Mouse (Mus musculus): ENCODE results near the gene Gpr137. TPM values are rescaled to one million over a fixed set of nuclear protein-coding genes. Genes with fewer than 3 reads are reported as not detected.

Gpr137 gene
- polyA plus RNA-seq, 1 experiment from 2014 or later = 20.8 TPM

DNA sequence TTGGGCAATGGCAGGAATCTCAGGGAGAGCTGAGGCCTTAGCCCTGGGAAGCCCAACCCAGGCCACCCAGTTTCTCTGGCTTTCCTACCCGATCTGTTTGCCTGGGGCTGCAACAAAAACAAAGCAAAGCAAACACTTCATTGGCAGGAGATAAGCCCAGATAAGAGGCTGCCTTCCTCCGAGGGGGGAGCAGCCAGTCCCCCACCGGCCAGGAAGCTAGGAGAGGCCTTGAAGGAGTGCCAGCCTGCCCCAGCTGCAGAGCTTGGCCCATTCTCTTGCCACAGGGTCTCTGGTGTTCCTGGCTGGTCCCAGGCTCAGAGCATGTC is 10.4 kb upstream of the Gpr137 start:
- ATAC-seq (ENCODE audit: insufficient number of reproducible peaks, insufficient read depth, low FRiP score, low read depth) = no peak
- H3K27ac ChIP-seq (replicated peaks in 1 of 2; ENCODE audit: control insufficient read depth in 1 of 2, insufficient read depth in 1 of 2, low read depth in 2 of 2, low read length in 2 of 2) = peak overlapping the region; percentile 97 to 98
- peak overlapping the region; percentile 64 to 66; a peak in 2 of 4 replicates for H3K4me3 ChIP-seq (ENCODE audit: control insufficient read depth in 1 of 2, insufficient read depth in 1 of 2, low read depth in 1 of 2, low read length in 2 of 2)
- H3K4me1 ChIP-seq (ENCODE audit: control insufficient read depth in 2 of 2, insufficient read depth in 2 of 2, low read length in 2 of 2) = peaks cover 28 to 50% of the 10 kb centered on the region in 2 experiments
- H3K9ac ChIP-seq (ENCODE audit: low read length) = peak overlapping the region; percentile 88
- H3K27me3 ChIP-seq (ENCODE audit: control insufficient read depth, insufficient read depth, low read length) = no peaks in the 10 kb centered on the region
- peaks cover 32% of the 10 kb centered on the region for H3K36me3 ChIP-seq (ENCODE audit: control insufficient read depth, insufficient read depth, low read length)
- 5% methylated on average over 3 of the region's 3 CpGs for WGBS
- H3K9me3 ChIP-seq (ENCODE audit: control insufficient read depth, low read length) = no peaks in the 10 kb centered on the region
- H3K4me2 ChIP-seq (ENCODE audit: low read length) = peak overlapping the region; percentile 88

DNA sequence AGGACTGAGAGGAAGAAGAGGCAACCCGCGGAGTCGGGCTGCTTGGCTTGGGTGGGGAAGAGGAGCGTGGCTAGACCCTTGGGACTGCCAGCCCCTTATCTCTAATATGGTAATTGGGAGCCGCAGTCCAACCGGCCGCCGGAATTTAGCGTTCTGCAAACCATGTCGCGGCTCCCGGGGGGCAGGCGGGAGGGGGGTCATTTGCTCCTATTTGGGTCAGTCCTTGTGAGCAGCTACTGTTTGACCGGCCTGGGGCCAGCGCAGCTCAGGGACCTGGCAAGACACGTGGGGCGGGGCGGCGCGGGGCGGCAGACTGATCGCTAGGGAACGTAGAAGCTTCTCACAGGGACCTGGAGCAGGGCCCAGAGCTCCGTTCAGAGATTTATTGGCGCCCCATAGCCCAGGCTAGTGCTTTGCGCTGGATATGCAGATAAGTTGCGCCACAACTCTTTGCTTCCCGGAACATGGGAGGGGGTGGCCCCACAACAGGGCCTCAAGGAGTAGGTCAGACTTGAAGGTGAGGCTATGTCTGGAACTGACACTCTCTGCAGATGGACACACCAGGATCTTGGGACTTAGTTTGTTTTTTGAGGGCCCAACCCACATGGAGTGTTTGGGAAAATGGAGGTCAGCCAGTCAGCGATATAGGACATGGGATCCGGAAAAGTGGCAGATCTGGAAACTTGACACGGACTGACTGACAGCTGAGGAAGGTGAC is 9.9 kb upstream of the Gpr137 start:
- H3K36me3 ChIP-seq (ENCODE audit: control insufficient read depth, insufficient read depth, low read length) = peaks cover 28% of the 10 kb centered on the region
- H3K4me2 ChIP-seq (ENCODE audit: low read length) = peak overlapping the region; percentile 88
- peak; percentile 51 for ATAC-seq (ENCODE audit: insufficient number of reproducible peaks, insufficient read depth, low FRiP score, low read depth)
- H3K9me3 ChIP-seq (ENCODE audit: control insufficient read depth, low read length) = no peaks in the 10 kb centered on the region
- 1% methylated on average over 31 of the region's 31 CpGs for WGBS
- no peaks in the 10 kb centered on the region for H3K27me3 ChIP-seq (ENCODE audit: control insufficient read depth, insufficient read depth, low read length)
- H3K27ac ChIP-seq (replicated peaks in 1 of 2; ENCODE audit: control insufficient read depth in 1 of 2, insufficient read depth in 1 of 2, low read depth in 2 of 2, low read length in 2 of 2) = peak overlapping the region; percentile 97 to 98
- H3K4me3 ChIP-seq (ENCODE audit: control insufficient read depth in 1 of 2, insufficient read depth in 1 of 2, low read depth in 1 of 2, low read length in 2 of 2) = peak overlapping the region; percentile 64 to 66
- H3K9ac ChIP-seq (ENCODE audit: low read length) = peak overlapping the region; percentile 88
- peaks cover 28 to 50% of the 10 kb centered on the region in 2 experiments for H3K4me1 ChIP-seq (ENCODE audit: control insufficient read depth in 2 of 2, insufficient read depth in 2 of 2, low read length in 2 of 2)

DNA sequence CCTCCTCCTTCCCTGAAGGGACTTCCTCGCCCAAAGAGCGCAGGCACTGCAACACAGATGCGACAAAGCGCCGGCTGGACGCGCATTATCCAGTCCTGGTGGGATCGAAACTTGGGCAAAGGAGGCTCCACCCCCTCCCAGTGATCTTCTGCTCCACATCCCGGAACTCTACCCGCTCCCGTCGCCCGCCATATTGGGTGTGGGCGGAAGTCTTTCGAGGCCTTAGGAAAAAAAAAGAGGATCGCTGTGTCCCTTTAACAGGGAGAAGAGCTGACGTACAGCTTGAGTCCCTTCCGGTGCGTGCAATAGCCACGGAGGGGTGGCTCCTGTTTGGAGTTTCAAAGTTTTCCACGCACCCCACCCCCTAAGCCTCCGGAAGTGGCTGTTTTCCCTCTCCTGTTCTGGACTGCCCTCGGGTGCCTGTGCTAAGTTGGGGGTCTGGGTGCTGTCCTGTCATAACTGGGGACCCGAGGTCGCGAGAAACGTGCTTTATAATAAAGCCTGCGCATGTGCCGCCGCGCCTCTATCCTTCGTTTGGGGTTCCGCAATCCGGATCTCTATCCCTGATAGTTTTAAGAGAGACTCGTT is 9.2 kb upstream of the Gpr137 start:
- H3K36me3 ChIP-seq (ENCODE audit: control insufficient read depth, insufficient read depth, low read length) = peaks cover 21% of the 10 kb centered on the region
- peak; percentile 57 for ATAC-seq (ENCODE audit: insufficient number of reproducible peaks, insufficient read depth, low FRiP score, low read depth)
- WGBS = under 1% methylated on average over 35 of the region's 35 CpGs
- H3K4me2 ChIP-seq (ENCODE audit: low read length) = peak overlapping the region; percentile 88
- H3K27ac ChIP-seq (replicated peaks in 1 of 2; ENCODE audit: control insufficient read depth in 1 of 2, insufficient read depth in 1 of 2, low read depth in 2 of 2, low read length in 2 of 2) = peak overlapping the region; percentile 97 to 98
- no peaks in the 10 kb centered on the region for H3K9me3 ChIP-seq (ENCODE audit: control insufficient read depth, low read length)
- peaks cover 28 to 50% of the 10 kb centered on the region in 2 experiments for H3K4me1 ChIP-seq (ENCODE audit: control insufficient read depth in 2 of 2, insufficient read depth in 2 of 2, low read length in 2 of 2)
- H3K27me3 ChIP-seq (ENCODE audit: control insufficient read depth, insufficient read depth, low read length) = no peaks in the 10 kb centered on the region
- H3K4me3 ChIP-seq (ENCODE audit: control insufficient read depth in 1 of 2, insufficient read depth in 1 of 2, low read depth in 1 of 2, low read length in 2 of 2) = peak overlapping the region; percentile 64 to 66
- peak overlapping the region; percentile 88 for H3K9ac ChIP-seq (ENCODE audit: low read length)

DNA sequence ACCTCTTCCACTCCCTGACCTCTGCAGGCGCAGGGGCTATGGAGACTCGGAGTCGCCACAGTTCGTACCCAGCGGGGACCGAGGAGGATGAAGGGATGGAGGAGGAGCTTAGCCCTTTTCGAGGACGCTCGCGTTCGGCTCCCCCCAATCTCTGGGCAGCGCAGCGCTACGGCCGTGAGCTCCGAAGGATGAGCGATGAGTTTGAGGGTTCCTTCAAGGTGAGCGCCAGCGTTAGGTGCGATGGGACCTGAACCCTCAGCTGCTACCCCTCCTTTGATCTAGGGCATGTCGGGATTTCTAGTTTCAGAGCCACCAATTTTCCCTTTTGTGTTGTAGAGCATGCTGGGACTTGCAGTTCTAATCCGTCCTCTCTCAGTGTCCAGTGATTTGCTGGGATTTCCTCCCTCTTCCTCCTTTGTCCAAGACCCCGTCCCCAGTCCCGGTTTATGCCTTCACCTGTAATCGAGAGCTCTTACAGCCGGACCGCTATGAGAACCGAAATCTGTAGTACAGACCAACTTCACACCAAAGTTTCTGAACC is 8.4 kb upstream of the Gpr137 start:
- H3K36me3 ChIP-seq (ENCODE audit: control insufficient read depth, insufficient read depth, low read length) = peaks cover 18% of the 10 kb centered on the region
- no peaks in the 10 kb centered on the region for H3K27me3 ChIP-seq (ENCODE audit: control insufficient read depth, insufficient read depth, low read length)
- H3K4me1 ChIP-seq (ENCODE audit: control insufficient read depth in 2 of 2, insufficient read depth in 2 of 2, low read length in 2 of 2) = peaks cover 24 to 45% of the 10 kb centered on the region in 2 experiments
- peak overlapping the region; percentile 88 for H3K4me2 ChIP-seq (ENCODE audit: low read length)
- ATAC-seq (ENCODE audit: insufficient number of reproducible peaks, insufficient read depth, low FRiP score, low read depth) = peak; percentile 24; the same call in 1 of the 2 replicates
- H3K9ac ChIP-seq (ENCODE audit: low read length) = peak overlapping the region; percentile 88
- no peaks in the 10 kb centered on the region for H3K9me3 ChIP-seq (ENCODE audit: control insufficient read depth, low read length)
- peak overlapping the region; percentile 97 to 98 for H3K27ac ChIP-seq (replicated peaks in 1 of 2; ENCODE audit: control insufficient read depth in 1 of 2, insufficient read depth in 1 of 2, low read depth in 2 of 2, low read length in 2 of 2)
- H3K4me3 ChIP-seq (ENCODE audit: control insufficient read depth in 1 of 2, insufficient read depth in 1 of 2, low read depth in 1 of 2, low read length in 2 of 2) = peak overlapping the region; percentile 64 to 66
- WGBS = under 1% methylated on average over 28 of the region's 28 CpGs

DNA sequence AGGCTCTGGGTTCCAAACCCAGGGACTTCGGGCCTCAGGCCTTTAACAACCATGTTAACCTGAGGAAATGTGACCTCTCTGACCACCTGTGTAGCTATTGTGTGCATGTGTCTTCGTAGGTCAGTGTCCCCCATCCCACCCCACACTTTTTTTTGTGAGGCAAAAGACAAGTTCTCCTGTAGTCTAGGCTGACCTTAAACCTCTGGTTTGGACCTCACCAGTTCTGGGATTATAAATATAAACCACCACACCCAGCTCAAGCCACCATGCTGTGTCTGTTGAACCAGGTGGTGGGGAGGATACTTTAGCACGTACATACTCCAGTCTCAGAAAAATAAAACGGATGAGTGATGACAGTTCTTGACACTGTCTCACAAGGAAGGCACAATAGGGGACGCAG is 7.7 kb upstream of the Gpr137 start:
- Histone ChIP-seq H3K27ac (replicated peaks in 1 of 2; ENCODE audit: control insufficient read depth in 1 of 2, insufficient read depth in 1 of 2, low read depth in 2 of 2, low read length in 2 of 2) (peak overlapping the region in 1 of 2 experiments; percentile 98; a peak in 2 of 4 replicates), H3K9ac (ENCODE audit: low read length) (peak overlapping the region; percentile 88), H3K4me2 (ENCODE audit: low read length) (peak overlapping the region; percentile 88), H3K36me3 (ENCODE audit: control insufficient read depth, insufficient read depth, low read length) (peaks cover 17% of the 10 kb centered on the region), H3K27me3 (ENCODE audit: control insufficient read depth, insufficient read depth, low read length) (no peaks in the 10 kb centered on the region), H3K4me1 (ENCODE audit: control insufficient read depth in 2 of 2, insufficient read depth in 2 of 2, low read length in 2 of 2) (peaks cover 17 to 37% of the 10 kb centered on the region in 2 experiments), H3K4me3 (ENCODE audit: control insufficient read depth in 1 of 2, insufficient read depth in 1 of 2, low read depth in 1 of 2, low read length in 2 of 2) (peak overlapping the region in 1 of 2 experiments; percentile 64; a peak in 2 of 4 replicates), H3K9me3 (ENCODE audit: control insufficient read depth, low read length) (no peaks in the 10 kb centered on the region)
- no peak for ATAC-seq (ENCODE audit: insufficient number of reproducible peaks, insufficient read depth, low FRiP score, low read depth)
- WGBS = 57% methylated on average over 5 of the region's 5 CpGs

DNA sequence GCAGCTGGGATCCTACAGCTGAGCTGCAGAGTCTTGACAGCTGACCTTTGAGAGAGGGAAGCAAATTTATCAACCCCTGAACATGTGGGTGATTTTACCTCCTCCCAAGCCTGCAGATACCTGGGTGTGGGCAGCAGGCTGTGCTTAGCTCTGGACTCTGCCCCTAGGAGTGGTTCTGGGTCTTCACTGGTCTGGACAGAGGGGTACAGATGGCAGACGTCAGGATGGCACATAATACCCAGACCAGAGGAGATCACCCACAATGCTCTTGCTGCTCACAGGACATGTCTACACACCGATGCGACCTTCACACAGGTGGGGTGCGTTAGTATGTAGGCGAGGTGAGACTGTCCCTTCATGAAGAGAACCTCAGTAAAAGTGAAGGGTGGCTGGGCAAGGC is 7.3 kb upstream of the Gpr137 start:
- Histone ChIP-seq H3K27ac (replicated peaks in 1 of 2; ENCODE audit: control insufficient read depth in 1 of 2, insufficient read depth in 1 of 2, low read depth in 2 of 2, low read length in 2 of 2) (no peak overlapping the region), H3K9ac (ENCODE audit: low read length) (no peak overlapping the region), H3K36me3 (ENCODE audit: control insufficient read depth, insufficient read depth, low read length) (peaks cover 13% of the 10 kb centered on the region), H3K4me1 (ENCODE audit: control insufficient read depth in 2 of 2, insufficient read depth in 2 of 2, low read length in 2 of 2) (peaks cover 15 to 34% of the 10 kb centered on the region in 2 experiments), H3K27me3 (ENCODE audit: control insufficient read depth, insufficient read depth, low read length) (no peaks in the 10 kb centered on the region), H3K4me3 (ENCODE audit: control insufficient read depth in 1 of 2, insufficient read depth in 1 of 2, low read depth in 1 of 2, low read length in 2 of 2) (no peak overlapping the region), H3K9me3 (ENCODE audit: control insufficient read depth, low read length) (no peaks in the 10 kb centered on the region), H3K4me2 (ENCODE audit: low read length) (no peak overlapping the region)
- ATAC-seq (ENCODE audit: insufficient number of reproducible peaks, insufficient read depth, low FRiP score, low read depth) = no peak
- WGBS = 88% methylated on average over 5 of the region's 5 CpGs

DNA sequence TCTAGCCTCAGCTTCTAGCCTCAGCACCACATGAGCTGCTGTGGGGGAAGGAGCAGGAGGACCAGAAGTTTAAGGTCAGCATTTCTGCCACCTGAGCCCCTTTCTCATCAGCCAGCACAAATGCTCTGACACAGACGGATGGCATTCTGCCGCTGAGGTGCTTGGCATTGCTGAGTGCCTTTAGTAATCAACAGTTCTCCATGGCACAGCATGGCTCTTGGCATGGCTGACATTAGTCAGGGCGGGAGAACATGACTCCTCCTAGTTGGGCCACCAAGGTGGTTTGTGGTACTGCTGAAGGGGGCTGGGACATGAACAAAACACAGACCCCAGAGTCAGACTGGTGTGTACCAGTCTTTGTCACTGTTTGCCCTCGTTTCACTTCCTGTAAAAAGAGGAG is 5.9 kb upstream of the Gpr137 start:
- Histone ChIP-seq H3K27me3 (ENCODE audit: control insufficient read depth, insufficient read depth, low read length) (no peaks in the 10 kb centered on the region), H3K4me2 (ENCODE audit: low read length) (no peak overlapping the region), H3K9ac (ENCODE audit: low read length) (no peak overlapping the region), H3K27ac (replicated peaks in 1 of 2; ENCODE audit: control insufficient read depth in 1 of 2, insufficient read depth in 1 of 2, low read depth in 2 of 2, low read length in 2 of 2) (no peak overlapping the region), H3K36me3 (ENCODE audit: control insufficient read depth, insufficient read depth, low read length) (peaks cover 14% of the 10 kb centered on the region; the same call in 1 of the 2 replicates), H3K4me3 (ENCODE audit: control insufficient read depth in 1 of 2, insufficient read depth in 1 of 2, low read depth in 1 of 2, low read length in 2 of 2) (no peak overlapping the region), H3K4me1 (ENCODE audit: control insufficient read depth in 2 of 2, insufficient read depth in 2 of 2, low read length in 2 of 2) (peaks cover 14 to 25% of the 10 kb centered on the region in 2 experiments), H3K9me3 (ENCODE audit: control insufficient read depth, low read length) (no peaks in the 10 kb centered on the region)
- ATAC-seq (ENCODE audit: insufficient number of reproducible peaks, insufficient read depth, low FRiP score, low read depth) = no peak
- 86% methylated on average over 4 of the region's 4 CpGs for WGBS

Measured in heart, embryonic 14.5 days (tissue).